In genomic region chr15:38390450-38390849, GRCm38 (mm10) we compare ENCODE assay signal across 18 mouse cellular contexts.
DNase-seq lines count a peak whose midpoint lies in the region; ATAC-seq and TF ChIP-seq lines count a peak whose summit lies in the region.
"Had no signal": no experiment of that assay in that cellular context is flagged by ENCODE, and none has a peak within 500 bp of the region (broad histone marks: within the 10 kb centered on the region; RNA-seq: fewer than 3 reads in every experiment).

No protein-coding gene starts in this region.

- no peak for TF ChIP-seq CTCF in midbrain, postnatal 0 days (IDR thresholded peaks at IDR 0.05)

- intact Hi-C loops in heart, postnatal 25 days (cut with DNase I), result no loop called here
- intact Hi-C loops in left cerebral cortex, postnatal 10 days (cut with DNase I), result no loop called here

- ATAC-seq in midbrain, postnatal 0 days (ENCODE audit: low FRiP score), result no peak
- no peak for ATAC-seq in midbrain, embryonic 11.5 days (ENCODE audit: low FRiP score)

- H3K4me2 ChIP-seq in midbrain, postnatal 0 days (ENCODE audit: low read depth, low read length, poor library complexity, severe bottlenecking), result no peak overlapping the region
- H3K4me2 ChIP-seq in midbrain, embryonic 11.5 days, result no peak overlapping the region
- H3K4me2 ChIP-seq: forebrain, embryonic 12.5 days; heart, embryonic 11.5 days; liver, embryonic 15.5 days; neural tube, embryonic 12.5 days had no signal

- H3K9me3 ChIP-seq in midbrain, postnatal 0 days (ENCODE audit: low read length), result no peaks in the 10 kb centered on the region
- H3K9me3 ChIP-seq in midbrain, embryonic 11.5 days (ENCODE audit: control insufficient read depth, low read length), result no peaks in the 10 kb centered on the region
- H3K9me3 ChIP-seq: forebrain, embryonic 12.5 days; liver, embryonic 15.5 days; neural tube, embryonic 12.5 days had no signal

- no peaks in the 10 kb centered on the region for H3K4me1 ChIP-seq in midbrain, postnatal 0 days (ENCODE audit: insufficient read depth, low read length)
- H3K4me1 ChIP-seq in midbrain, embryonic 11.5 days (ENCODE audit: control insufficient read depth, insufficient read depth, low read length), result no peaks in the 10 kb centered on the region
- H3K4me1 ChIP-seq: forebrain, embryonic 12.5 days had no signal

- H3K27ac ChIP-seq in midbrain, postnatal 0 days (ENCODE audit: low read depth, low read length), result no peak overlapping the region
- no peak overlapping the region for H3K27ac ChIP-seq in midbrain, embryonic 11.5 days (ENCODE audit: low read depth, low read length)
- H3K27ac ChIP-seq: forebrain, embryonic 12.5 days; liver, embryonic 15.5 days; neural tube, embryonic 12.5 days had no signal

- DNase-seq in heart, adult 18-20 months, result peak; percentile 54 to 55
- no peak for DNase-seq in heart, postnatal 25 days (ENCODE audit: low spot score)
- peak; percentile 22 for DNase-seq in midbrain, postnatal 0 days (ENCODE audit: low spot score)
- DNase-seq in midbrain, embryonic 11.5 days (ENCODE audit: low spot score, missing footprints), result no peak
- peak; percentile 31 for DNase-seq in gastrocnemius, postnatal 10 days
- DNase-seq in left cerebral cortex, postnatal 10 days (ENCODE audit: extremely low spot score in 1 of 2, low spot score in 2 of 2), result no peak
- DNase-seq in left cerebral cortex, adult 11 months (ENCODE audit: low spot score), result no peak
- DNase-seq: cerebellum, adult 8-10 months; heart, postnatal 4 days; kidney, adult 2 months; kidney, postnatal 36 days; layer of hippocampus, adult 9-11 months; spleen, adult 18-20 months; thymus, adult 18-20 months had no signal

- no peaks in the 10 kb centered on the region for H3K27me3 ChIP-seq in midbrain, postnatal 0 days (ENCODE audit: insufficient read depth, low read length)
- H3K27me3 ChIP-seq in midbrain, embryonic 11.5 days (ENCODE audit: control insufficient read depth, insufficient read depth, low read length), result no peaks in the 10 kb centered on the region
- H3K27me3 ChIP-seq: forebrain, embryonic 12.5 days; liver, embryonic 15.5 days; neural tube, embryonic 12.5 days had no signal

- H3K9ac ChIP-seq in midbrain, postnatal 0 days (replicated peaks; ENCODE audit: low read length, poor library complexity, severe bottlenecking), result no peak overlapping the region
- H3K9ac ChIP-seq in midbrain, embryonic 11.5 days (ENCODE audit: low read length), result no peak overlapping the region
- H3K9ac ChIP-seq: forebrain, embryonic 12.5 days; liver, embryonic 15.5 days; neural tube, embryonic 12.5 days had no signal

- H3K36me3 ChIP-seq in midbrain, postnatal 0 days (ENCODE audit: insufficient read depth, low read length), result no peaks in the 10 kb centered on the region
- H3K36me3 ChIP-seq in midbrain, embryonic 11.5 days (ENCODE audit: control insufficient read depth, insufficient read depth, low read length), result no peaks in the 10 kb centered on the region
- H3K36me3 ChIP-seq: forebrain, embryonic 12.5 days; liver, embryonic 15.5 days; neural tube, embryonic 12.5 days had no signal

- WGBS in midbrain, postnatal 0 days, result 83% methylated on average over 12 of the region's 12 CpGs
- 89% methylated on average over 12 of the region's 12 CpGs for WGBS in midbrain, embryonic 11.5 days

- H3K4me3 ChIP-seq in midbrain, postnatal 0 days (ENCODE audit: low read depth, low read length), result no peak overlapping the region
- no peak overlapping the region for H3K4me3 ChIP-seq in midbrain, embryonic 11.5 days (ENCODE audit: low read depth, low read length)
- H3K4me3 ChIP-seq: forebrain, embryonic 12.5 days; liver, embryonic 15.5 days; neural tube, embryonic 12.5 days had no signal

Comparison
In these comparisons a context has a peak if more than half of its experiments do, and no peak if none do; other contexts are left out.
1. DNase-seq: peak in heart, adult 18-20 months (2 of 2), midbrain, postnatal 0 days (single experiment) and gastrocnemius, postnatal 10 days (single experiment); none in heart, postnatal 25 days (single experiment), midbrain, embryonic 11.5 days (single experiment), left cerebral cortex, postnatal 10 days (0 of 2) and left cerebral cortex, adult 11 months (single experiment).